Mouse (Mus musculus): ENCODE data around the gene Rnf149. TPM values are rescaled to one million over a fixed set of nuclear protein-coding genes. Genes with fewer than 3 reads are reported as not detected.
"Not testable (repeated sequence)": the region's sequence is repeated elsewhere in the genome, so short reads cannot be mapped to it uniquely, and the experiment has no call there.

Gene Rnf149
- polyA plus RNA-seq, 1 experiment from 2014 or later = 30.2 TPM

DNA sequence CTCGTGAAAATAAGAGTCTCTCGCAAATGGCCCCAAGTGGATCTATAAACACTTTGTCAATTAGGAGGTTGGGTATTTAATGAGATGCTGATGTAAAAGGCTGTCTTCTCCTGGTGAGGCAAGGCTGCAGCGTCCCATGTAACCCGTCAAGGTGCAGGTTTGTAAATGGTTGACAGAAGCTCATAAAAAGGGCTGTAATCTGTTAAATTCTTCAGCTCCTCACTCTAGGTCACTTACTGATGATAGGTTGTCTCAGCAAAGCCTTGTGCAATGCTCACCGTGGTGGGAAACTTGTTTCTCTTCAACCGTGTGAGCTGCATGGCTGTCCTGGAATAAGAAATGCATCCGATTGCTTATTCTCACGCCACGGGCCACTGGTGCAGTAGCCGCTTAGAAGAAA lies 16.6 kb upstream of the Rnf149 start:
- 76% methylated on average over 10 of the region's 10 CpGs for whole genome bisulfite sequencing
- ATAC-seq (ENCODE audit: low FRiP score, low TSS enrichment) = no peak
- no peak overlapping the region for H3K27ac ChIP-seq (replicated peaks)
- H3K27me3 ChIP-seq (ENCODE audit: control insufficient read depth, insufficient read depth, low read length) = no peaks in the 10 kb centered on the region
- no peaks in the 10 kb centered on the region for H3K4me1 ChIP-seq (replicated peaks; ENCODE audit: control insufficient read depth, insufficient read depth)
- TF ChIP-seq EP300 (optimal IDR thresholded peaks at IDR 0.05) (no peak), CTCF (IDR thresholded peaks at IDR 0.05; ENCODE audit: low read depth) (no peak)
- no peak overlapping the region for H3K4me3 ChIP-seq (ENCODE audit: low read depth, low read length)
- H3K4me2 ChIP-seq (replicated peaks; ENCODE audit: low read depth) = no peak overlapping the region
- H3K9me3 ChIP-seq (ENCODE audit: control insufficient read depth, low read length) = no peaks in the 10 kb centered on the region
- no peak for DNase-seq (ENCODE audit: low spot score)
- no peak overlapping the region for H3K9ac ChIP-seq (ENCODE audit: low read length)
- no peaks in the 10 kb centered on the region for H3K36me3 ChIP-seq (ENCODE audit: control insufficient read depth, insufficient read depth, low read length)

DNA sequence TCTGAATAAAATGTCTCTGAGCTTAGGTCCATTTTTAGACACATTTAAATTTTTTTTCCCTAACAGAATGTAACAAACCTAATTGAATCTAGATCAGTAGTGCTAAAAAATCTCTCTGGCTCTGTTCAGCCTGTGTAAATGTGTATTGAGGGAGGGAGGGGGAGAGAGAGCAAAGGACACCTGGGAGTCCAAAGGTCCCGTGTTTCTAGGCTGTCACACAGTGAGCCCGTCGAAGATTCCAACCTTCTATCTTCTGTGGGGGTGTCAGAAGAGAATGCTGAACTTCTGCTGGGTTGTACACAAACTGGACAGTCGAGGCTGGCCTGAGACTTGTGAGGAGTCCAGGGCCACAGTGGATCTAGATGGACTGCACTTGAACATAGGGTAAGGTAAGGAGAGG lies 14.9 kb upstream of the Rnf149 start:
- no peak overlapping the region for H3K9ac ChIP-seq (ENCODE audit: low read length)
- DNase-seq (ENCODE audit: low spot score) = no peak
- H3K36me3 ChIP-seq (ENCODE audit: control insufficient read depth, insufficient read depth, low read length) = no peaks in the 10 kb centered on the region
- no peak overlapping the region for H3K4me3 ChIP-seq (ENCODE audit: low read depth, low read length)
- H3K4me1 ChIP-seq (replicated peaks; ENCODE audit: control insufficient read depth, insufficient read depth) = no peaks in the 10 kb centered on the region
- no peaks in the 10 kb centered on the region for H3K9me3 ChIP-seq (ENCODE audit: control insufficient read depth, low read length)
- WGBS = 48% methylated on average over 4 of the region's 4 CpGs
- TF ChIP-seq EP300 (optimal IDR thresholded peaks at IDR 0.05) (no peak), CTCF (IDR thresholded peaks at IDR 0.05; ENCODE audit: low read depth) (no peak)
- H3K27ac ChIP-seq (replicated peaks) = no peak overlapping the region
- no peak overlapping the region for H3K4me2 ChIP-seq (replicated peaks; ENCODE audit: low read depth)
- no peaks in the 10 kb centered on the region for H3K27me3 ChIP-seq (ENCODE audit: control insufficient read depth, insufficient read depth, low read length)
- ATAC-seq (ENCODE audit: low FRiP score, low TSS enrichment) = no peak

GRCm38 (mm10) chr1:39591557-39591956 lies 14.4 kb upstream of the Rnf149 start:
- not testable (repeated sequence) for DNase-seq (ENCODE audit: low spot score); H3K27me3 ChIP-seq (ENCODE audit: control insufficient read depth, insufficient read depth, low read length); ATAC-seq (ENCODE audit: low FRiP score, low TSS enrichment); H3K27ac ChIP-seq (replicated peaks); H3K4me1 ChIP-seq (replicated peaks; ENCODE audit: control insufficient read depth, insufficient read depth); H3K4me3 ChIP-seq (ENCODE audit: low read depth, low read length); H3K4me2 ChIP-seq (replicated peaks; ENCODE audit: low read depth); H3K9me3 ChIP-seq (ENCODE audit: control insufficient read depth, low read length); H3K36me3 ChIP-seq (ENCODE audit: control insufficient read depth, insufficient read depth, low read length); H3K9ac ChIP-seq (ENCODE audit: low read length)
- 51% methylated on average over 1 of the region's 1 CpGs for WGBS

GRCm38 (mm10) chr1:39590193-39590592 lies 13.0 kb upstream of the Rnf149 start:
- WGBS = 69% methylated on average over 5 of the region's 5 CpGs
- ATAC-seq (ENCODE audit: low FRiP score, low TSS enrichment) (no peak), DNase-seq (ENCODE audit: low spot score) (no peak)
- Histone ChIP-seq H3K4me1 (replicated peaks; ENCODE audit: control insufficient read depth, insufficient read depth) (no peaks in the 10 kb centered on the region), H3K9me3 (ENCODE audit: control insufficient read depth, low read length) (no peaks in the 10 kb centered on the region), H3K9ac (ENCODE audit: low read length) (no peak overlapping the region), H3K27ac (replicated peaks) (no peak overlapping the region), H3K27me3 (ENCODE audit: control insufficient read depth, insufficient read depth, low read length) (no peaks in the 10 kb centered on the region), H3K4me2 (replicated peaks; ENCODE audit: low read depth) (no peak overlapping the region), H3K4me3 (ENCODE audit: low read depth, low read length) (no peak overlapping the region), H3K36me3 (ENCODE audit: control insufficient read depth, insufficient read depth, low read length) (no peaks in the 10 kb centered on the region)
- TF ChIP-seq CTCF (IDR thresholded peaks at IDR 0.05; ENCODE audit: low read depth) = no peak
- no peak for TF ChIP-seq EP300 (optimal IDR thresholded peaks at IDR 0.05)

- no peak for ATAC-seq (ENCODE audit: low FRiP score, low TSS enrichment)
- no peaks in the 10 kb centered on the region for H3K4me1 ChIP-seq (replicated peaks; ENCODE audit: control insufficient read depth, insufficient read depth)
These were observed 8.2 kb upstream of the Rnf149 start for GRCm38 (mm10) chr1:39585416-39585815.

DNA sequence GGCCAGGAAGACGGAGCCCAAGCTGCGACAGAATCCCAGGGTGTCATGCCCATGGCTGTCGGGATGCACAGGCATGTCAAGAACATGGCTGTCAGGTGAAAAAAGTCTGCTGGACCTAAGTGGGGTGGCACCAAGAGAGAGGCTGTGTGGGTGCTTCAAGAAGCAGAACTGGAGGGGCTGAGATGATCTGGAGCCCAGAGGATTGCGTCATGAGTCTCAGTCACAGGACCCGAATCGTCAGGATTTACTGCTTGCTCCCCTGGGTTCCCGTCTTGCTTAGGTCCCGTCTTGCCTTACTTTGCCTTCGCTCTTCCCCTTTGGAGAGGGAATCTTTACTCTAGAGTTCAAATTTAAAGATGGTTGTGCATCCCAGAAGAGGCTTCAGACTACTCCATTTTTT lies 6.0 kb upstream of the Rnf149 start:
- TF ChIP-seq EP300 (optimal IDR thresholded peaks at IDR 0.05) (no peak), CTCF (IDR thresholded peaks at IDR 0.05; ENCODE audit: low read depth) (no peak)
- WGBS = 92% methylated on average over 9 of the region's 9 CpGs

More at GRCm38 (mm10) chr1:39585416-39585815, 8.2 kb upstream of the Rnf149 start:
- Histone ChIP-seq H3K9ac (ENCODE audit: low read length) (no peak overlapping the region), H3K9me3 (ENCODE audit: control insufficient read depth, low read length) (no peaks in the 10 kb centered on the region), H3K36me3 (ENCODE audit: control insufficient read depth, insufficient read depth, low read length) (no peaks in the 10 kb centered on the region), H3K4me3 (ENCODE audit: low read depth, low read length) (no peak overlapping the region), H3K27ac (replicated peaks) (no peak overlapping the region), H3K27me3 (ENCODE audit: control insufficient read depth, insufficient read depth, low read length) (no peaks in the 10 kb centered on the region), H3K4me2 (replicated peaks; ENCODE audit: low read depth) (no peak overlapping the region)
- DNase-seq (ENCODE audit: low spot score) = no peak
- TF ChIP-seq CTCF (IDR thresholded peaks at IDR 0.05; ENCODE audit: low read depth) = no peak
- TF ChIP-seq EP300 (optimal IDR thresholded peaks at IDR 0.05) = no peak
- 82% methylated on average over 9 of the region's 9 CpGs for WGBS

More for the DNA sequence above, 6.0 kb upstream of the Rnf149 start:
- no peaks in the 10 kb centered on the region for H3K36me3 ChIP-seq (ENCODE audit: control insufficient read depth, insufficient read depth, low read length)
- no peaks in the 10 kb centered on the region for H3K27me3 ChIP-seq (ENCODE audit: control insufficient read depth, insufficient read depth, low read length)
- no peaks in the 10 kb centered on the region for H3K4me1 ChIP-seq (replicated peaks; ENCODE audit: control insufficient read depth, insufficient read depth)
- no peak overlapping the region for H3K27ac ChIP-seq (replicated peaks)
- H3K9me3 ChIP-seq (ENCODE audit: control insufficient read depth, low read length) = no peaks in the 10 kb centered on the region
- H3K9ac ChIP-seq (ENCODE audit: low read length) = no peak overlapping the region
- no peak for ATAC-seq (ENCODE audit: low FRiP score, low TSS enrichment)
- no peak overlapping the region for H3K4me2 ChIP-seq (replicated peaks; ENCODE audit: low read depth)
- DNase-seq (ENCODE audit: low spot score) = no peak
- H3K4me3 ChIP-seq (ENCODE audit: low read depth, low read length) = no peak overlapping the region
